Mouse (Mus musculus) liver, adult (tissue): ENCODE data around the gene Ppp2r3d.
A peak's percentile ranks its signal among the peaks of the same experiment; 100 is the strongest.
"Not testable (repeated sequence)": the region's sequence is repeated elsewhere in the genome, so short reads cannot be mapped to it uniquely, and the experiment has no call there.

Source experiments
- GATA4 ChIP-seq: IDR thresholded peaks from 2 replicates; pipeline ENCODE4 v1.6.1; 2014; ENCODE audit warnings: mild to moderate bottlenecking, low read length; ENCODE audit not compliant: insufficient replicate concordance

The Ppp2r3d gene

GRCm38 (mm10) chr9:124476096-124476902 is at the start of gene Ppp2r3d:
Gene Ppp2r3d, minus strand, starts transcription at chr9:124476898.
- TF ChIP-seq GATA4, result no peak

- not testable (repeated sequence) for TF ChIP-seq GATA4
Measured at GRCm38 (mm10) chr9:124493693-124494092, 17.0 kb upstream of the Ppp2r3d start, which contains the start of gene Gm21836. Gene Gm21836, minus strand, starts transcription at chr9:124493793.

- TF ChIP-seq GATA4, result no peak
Measured at GRCm38 (mm10) chr9:124478081-124478480, 1.4 kb upstream of the Ppp2r3d start.

- TF ChIP-seq GATA4, result no peak
Measured at GRCm38 (mm10) chr9:124475689-124476088, 1.0 kb downstream of the Ppp2r3d start.

GRCm38 (mm10) chr9:124456572-124456971 is 20.1 kb downstream of the Ppp2r3d start:
- TF ChIP-seq GATA4, result no peak

GRCm38 (mm10) chr9:124442533-124442855 is 34.2 kb downstream of the Ppp2r3d start:
- TF ChIP-seq GATA4, result no peak

- TF ChIP-seq GATA4, result no peak
Measured at GRCm38 (mm10) chr9:124441681-124442532, 34.8 kb downstream of the Ppp2r3d start.

- TF ChIP-seq GATA4, result no peak
Measured at GRCm38 (mm10) chr9:124440724-124441045, 36.0 kb downstream of the Ppp2r3d start.

GRCm38 (mm10) chr9:124439848-124440723 is 36.6 kb downstream of the Ppp2r3d start:
- no peak for TF ChIP-seq GATA4

GRCm38 (mm10) chr9:124439403-124439847 is 37.3 kb downstream of the Ppp2r3d start:
- TF ChIP-seq GATA4, result no peak

GRCm38 (mm10) chr9:124438686-124439346 is 37.9 kb downstream of the Ppp2r3d start:
- no peak for TF ChIP-seq GATA4

- peak; percentile 31; the same call in 1 of the 2 replicates for TF ChIP-seq GATA4
Measured at GRCm38 (mm10) chr9:124425411-124425885, 51.2 kb downstream of the Ppp2r3d start.

GRCm38 (mm10) chr9:124424542-124425410 is 51.9 kb downstream of the Ppp2r3d start:
- peak; percentile 54; the same call in 1 of the 2 replicates for TF ChIP-seq GATA4

- no peak for TF ChIP-seq GATA4
Measured at GRCm38 (mm10) chr9:124424292-124424541, 52.5 kb downstream of the Ppp2r3d start.
